Mouse (Mus musculus): ENCODE measurements around the gene Ccdc77. TPM values are rescaled to one million over a fixed set of nuclear protein-coding genes. Genes with fewer than 3 reads are reported as not detected.

The Ccdc77 gene
- 20.5 and 22.1 TPM in 2 replicates for polyA plus RNA-seq (2015; fragmentation: Nextera tagmentation; extraction: Ambion mirVana)

GRCm38 (mm10) chr6:120363688-120364522 is at the start of gene Ccdc77, which contains the start of gene Kdm5a:
Gene Ccdc77 (minus strand): TSS chr6:120364374.
Gene Kdm5a (plus strand): TSS chr6:120364124.
- ATAC-seq = peak; percentile 99
- peaks cover 9% of the 10 kb centered on the region for H3K4me1 ChIP-seq (replicated peaks)
- under 1% methylated on average over 71 of the region's 71 CpGs for WGBS

DNA sequence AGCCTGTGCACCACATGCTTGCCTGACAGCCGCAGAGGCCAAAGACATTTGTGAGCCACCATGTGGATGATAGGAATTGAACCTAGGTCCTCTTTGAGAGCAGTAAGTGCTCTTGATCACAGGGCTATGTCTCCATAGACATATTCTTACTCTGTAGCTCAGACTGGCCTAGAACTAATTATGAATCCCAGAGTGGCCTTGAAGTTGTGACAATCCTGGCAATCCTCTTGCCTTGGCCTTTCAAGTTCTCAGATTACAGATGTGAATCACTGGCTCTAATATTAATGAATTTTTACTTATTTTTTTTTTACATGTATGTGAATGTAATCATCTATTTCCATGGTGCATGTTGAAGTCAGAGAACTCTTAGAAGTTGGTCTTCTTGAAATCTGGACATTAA is 39.8 kb upstream of the Ccdc77 start:
- no peak overlapping the region for H3K4me3 ChIP-seq (replicated peaks)
- H3K9ac ChIP-seq = no peak overlapping the region
- ATAC-seq = no peak
- 97% methylated on average over 1 of the region's 1 CpGs for WGBS
- no peaks in the 10 kb centered on the region for H3K9me3 ChIP-seq
- H3K27ac ChIP-seq = no peak overlapping the region
- peaks cover 3% of the 10 kb centered on the region; the same call in 1 of the 2 replicates for H3K36me3 ChIP-seq
- H3K4me1 ChIP-seq (replicated peaks) = no peaks in the 10 kb centered on the region
- no peaks in the 10 kb centered on the region for H3K27me3 ChIP-seq (replicated peaks)
- no peak overlapping the region for H3K4me2 ChIP-seq (replicated peaks)

More at GRCm38 (mm10) chr6:120363688-120364522, at the start of gene Ccdc77, which contains the start of gene Kdm5a:
- Histone ChIP-seq H3K36me3 (peaks cover 8% of the 10 kb centered on the region; the same call in 1 of the 2 replicates), H3K9me3 (no peaks in the 10 kb centered on the region), H3K4me3 (replicated peaks) (peak within 1 kb of the TSS; percentile 96), H3K4me2 (replicated peaks) (peak within 1 kb of the TSS; percentile 79), H3K27me3 (replicated peaks) (no peaks in the 10 kb centered on the region), H3K27ac (peak within 1 kb of the TSS; percentile 88), H3K9ac (peak within 1 kb of the TSS; percentile 91)

DNA sequence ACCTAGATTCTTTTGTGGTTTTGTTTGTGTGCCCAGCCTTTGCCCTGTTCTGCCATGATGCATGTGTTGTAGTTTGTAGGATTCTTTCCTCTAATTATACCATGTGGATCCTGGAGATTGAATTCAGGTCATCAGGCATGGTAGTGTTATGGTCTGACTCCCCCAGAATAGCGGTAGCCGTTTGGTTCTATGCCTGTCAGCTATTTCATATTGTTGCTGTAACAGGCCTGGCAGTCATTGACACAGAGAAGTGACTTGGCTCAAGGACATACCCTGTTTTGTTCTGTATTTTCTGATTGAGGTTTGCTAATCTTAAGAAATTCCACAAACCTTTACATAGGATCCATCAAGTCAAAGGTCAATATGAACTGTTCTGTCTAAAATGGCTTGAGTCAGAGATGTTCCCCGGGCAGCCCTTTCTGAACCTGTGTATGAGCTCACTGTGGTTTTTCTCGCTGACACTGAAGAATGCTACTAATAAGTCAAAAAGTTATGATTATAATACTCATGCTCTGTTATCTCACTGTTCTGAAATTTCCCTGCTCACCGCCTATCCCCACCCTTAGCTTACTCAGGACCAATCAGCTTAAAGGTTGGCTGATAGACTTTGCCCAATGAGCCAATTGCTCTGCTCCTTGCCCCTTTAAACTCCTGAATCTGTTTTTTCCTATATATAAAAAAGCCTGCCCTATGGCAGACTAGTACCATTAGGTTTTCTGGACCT is 31.6 kb upstream of the Ccdc77 start:
- WGBS = 89% methylated on average over 5 of the region's 5 CpGs
- Histone ChIP-seq H3K4me2 (replicated peaks) (no peak overlapping the region), H3K27ac (no peak overlapping the region), H3K4me3 (replicated peaks) (no peak overlapping the region), H3K27me3 (replicated peaks) (no peaks in the 10 kb centered on the region), H3K4me1 (replicated peaks) (no peaks in the 10 kb centered on the region), H3K9me3 (no peaks in the 10 kb centered on the region), H3K36me3 (peaks cover 16% of the 10 kb centered on the region), H3K9ac (no peak overlapping the region)
- peak; percentile 43; the same call in 1 of the 2 replicates for ATAC-seq

DNA sequence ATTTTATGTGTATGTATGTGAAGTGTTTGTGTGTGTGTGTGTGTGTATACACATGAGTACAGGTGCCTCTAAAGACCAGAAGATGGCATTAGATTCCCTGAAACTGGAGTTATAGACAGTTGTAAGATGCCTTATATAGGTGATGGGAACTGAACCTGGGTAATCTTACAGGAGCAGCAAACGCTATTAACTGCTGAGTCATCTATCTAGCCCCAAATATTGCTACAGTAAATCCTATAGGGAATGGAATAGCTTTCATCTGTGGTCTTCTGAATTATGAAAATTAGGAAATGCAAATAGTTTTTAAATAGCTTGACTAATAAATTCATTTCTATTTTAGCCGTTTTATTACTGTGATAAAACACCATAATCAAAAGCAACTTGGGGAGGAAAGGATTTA is 28.6 kb upstream of the Ccdc77 start:
- H3K9me3 ChIP-seq = no peaks in the 10 kb centered on the region
- no peaks in the 10 kb centered on the region for H3K4me1 ChIP-seq (replicated peaks)
- no peak overlapping the region for H3K4me3 ChIP-seq (replicated peaks)
- 85% methylated on average over 2 of the region's 2 CpGs for WGBS
- H3K36me3 ChIP-seq = peaks cover 19% of the 10 kb centered on the region
- no peak overlapping the region for H3K9ac ChIP-seq
- ATAC-seq = no peak
- no peak overlapping the region for H3K27ac ChIP-seq
- H3K4me2 ChIP-seq (replicated peaks) = no peak overlapping the region
- no peaks in the 10 kb centered on the region for H3K27me3 ChIP-seq (replicated peaks)

- H3K4me1 ChIP-seq (replicated peaks) = no peaks in the 10 kb centered on the region
Observed at GRCm38 (mm10) chr6:120390054-120390453, 25.9 kb upstream of the Ccdc77 start.

DNA sequence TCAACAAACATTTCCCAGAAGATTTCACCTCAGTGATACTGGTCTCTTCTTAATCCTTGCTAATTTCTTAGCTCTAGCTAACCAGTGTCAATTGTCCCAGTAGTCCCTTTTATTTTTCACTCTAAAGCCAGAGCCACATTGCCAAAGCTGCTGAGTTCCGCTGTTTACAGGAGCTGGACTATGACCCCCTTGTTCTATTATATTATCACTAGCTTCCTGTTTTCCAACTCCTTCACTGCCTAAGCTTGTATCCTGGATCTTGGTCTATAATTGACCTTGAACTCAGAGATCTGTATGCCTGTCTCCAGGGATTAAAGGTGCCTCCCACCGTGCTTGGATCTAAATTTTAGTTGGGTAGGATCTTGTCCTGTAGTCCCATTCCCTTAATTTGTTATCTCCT is 12.6 kb upstream of the Ccdc77 start:
- Histone ChIP-seq H3K4me1 (replicated peaks) (no peaks in the 10 kb centered on the region), H3K9me3 (no peaks in the 10 kb centered on the region), H3K36me3 (peaks cover 31% of the 10 kb centered on the region), H3K4me3 (replicated peaks) (no peak overlapping the region), H3K9ac (no peak overlapping the region), H3K4me2 (replicated peaks) (no peak overlapping the region), H3K27ac (no peak overlapping the region), H3K27me3 (replicated peaks) (no peaks in the 10 kb centered on the region)
- peak; percentile 67; the same call in 1 of the 2 replicates for ATAC-seq
- 77% methylated on average over 2 of the region's 2 CpGs for WGBS

More at GRCm38 (mm10) chr6:120390054-120390453, 25.9 kb upstream of the Ccdc77 start:
- Histone ChIP-seq H3K9me3 (no peaks in the 10 kb centered on the region), H3K4me2 (replicated peaks) (no peak overlapping the region), H3K9ac (no peak overlapping the region), H3K27ac (no peak overlapping the region), H3K27me3 (replicated peaks) (no peaks in the 10 kb centered on the region), H3K36me3 (0 out of 2 replicates have a peak, but pooled peaks cover 8% of the 10 kb centered on the region), H3K4me3 (replicated peaks) (no peak overlapping the region)
- ATAC-seq = no peak
- 85% methylated on average over 3 of the region's 3 CpGs for WGBS

- Histone ChIP-seq H3K9ac (peak overlapping the region; percentile 91), H3K36me3 (peaks cover 8% of the 10 kb centered on the region; the same call in 1 of the 2 replicates), H3K4me2 (replicated peaks) (peak overlapping the region; percentile 79), H3K27me3 (replicated peaks) (no peaks in the 10 kb centered on the region), H3K4me1 (replicated peaks) (peaks cover 9% of the 10 kb centered on the region), H3K4me3 (replicated peaks) (peak overlapping the region; percentile 96), H3K9me3 (no peaks in the 10 kb centered on the region), H3K27ac (no peak overlapping the region)
- ATAC-seq = no peak
- WGBS = 3% methylated on average over 15 of the region's 15 CpGs
Observed at GRCm38 (mm10) chr6:120365051-120365450, 877 bp upstream of the Ccdc77 start.

DNA sequence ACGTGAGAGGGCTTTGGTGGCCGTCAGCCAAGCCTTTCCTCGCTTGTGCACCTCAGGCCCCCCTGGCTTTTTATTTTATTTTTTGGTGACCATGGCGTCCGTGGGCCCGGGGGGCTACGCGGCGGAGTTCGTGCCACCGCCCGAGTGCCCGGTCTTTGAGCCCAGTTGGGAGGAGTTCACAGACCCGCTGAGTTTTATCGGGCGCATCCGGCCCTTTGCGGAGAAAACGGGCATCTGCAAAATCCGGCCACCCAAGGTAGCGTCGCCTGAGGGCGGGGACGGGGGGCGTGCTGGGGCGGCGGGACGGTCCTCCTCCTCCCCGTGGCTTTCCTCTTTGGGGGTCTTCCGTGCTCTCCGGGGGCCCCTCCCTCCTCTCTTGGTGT is 340 bp upstream of the Ccdc77 start:
- peak overlapping the region; percentile 91 for H3K9ac ChIP-seq
- H3K4me2 ChIP-seq (replicated peaks) = peak overlapping the region; percentile 79
- H3K9me3 ChIP-seq = no peaks in the 10 kb centered on the region
- H3K27ac ChIP-seq = peak overlapping the region; percentile 88
- H3K36me3 ChIP-seq = peaks cover 8% of the 10 kb centered on the region; the same call in 1 of the 2 replicates
- WGBS = under 1% methylated on average over 31 of the region's 31 CpGs
- H3K4me3 ChIP-seq (replicated peaks) = peak overlapping the region; percentile 96
- H3K27me3 ChIP-seq (replicated peaks) = no peaks in the 10 kb centered on the region
- H3K4me1 ChIP-seq (replicated peaks) = peaks cover 9% of the 10 kb centered on the region
- peak; percentile 13 for ATAC-seq

- Histone ChIP-seq H3K4me1 (replicated peaks) (peaks cover 9% of the 10 kb centered on the region), H3K27me3 (replicated peaks) (no peaks in the 10 kb centered on the region), H3K9me3 (no peaks in the 10 kb centered on the region), H3K4me3 (replicated peaks) (peak overlapping the region; percentile 96), H3K36me3 (peaks cover 4% of the 10 kb centered on the region; the same call in 1 of the 2 replicates), H3K27ac (peak overlapping the region; percentile 88), H3K4me2 (replicated peaks) (peak overlapping the region; percentile 79), H3K9ac (peak overlapping the region; percentile 91)
- no peak; the same call in 1 of the 2 replicates for ATAC-seq
- 20% methylated on average over 15 of the region's 15 CpGs for WGBS
Observed at GRCm38 (mm10) chr6:120362774-120363687, 1.1 kb downstream of the Ccdc77 start.

- Histone ChIP-seq H3K27ac (no peak overlapping the region), H3K9ac (no peak overlapping the region), H3K36me3 (0 out of 2 replicates have a peak, but pooled peaks cover under 1% of the 10 kb centered on the region), H3K4me3 (replicated peaks) (no peak overlapping the region), H3K4me2 (replicated peaks) (no peak overlapping the region), H3K27me3 (replicated peaks) (no peaks in the 10 kb centered on the region), H3K9me3 (no peaks in the 10 kb centered on the region), H3K4me1 (replicated peaks) (peaks cover 9% of the 10 kb centered on the region)
- no peak for ATAC-seq
- 92% methylated on average over 2 of the region's 2 CpGs for WGBS
Observed at GRCm38 (mm10) chr6:120362124-120362523, 2.0 kb downstream of the Ccdc77 start.

Data from intestine, embryonic 15.5 days (tissue).